Mouse (Mus musculus) left cerebral cortex, adult 8-10 months (tissue): ENCODE measurements around the gene Dcaf5. TPM values are rescaled to one million over a fixed set of nuclear protein-coding genes. Genes with fewer than 3 reads are reported as not detected.

ENCODE experiments used
- DNase-seq, 2 experiments: peaks; one replicate each; pipeline ENCODE4 v3.0.0; 2022; ENCODE audit warnings: low spot score in 2 of 2
- microRNA-seq, 2 experiments: library from miRNA; unstranded; fragments of <30 nt; microRNA quantifications; one replicate each; pipeline ENCODE4 v1.2.0; 2022
- total RNA-seq, 4 experiments: library from RNA; stranded (reverse); gene quantifications; 2 replicates each; pipeline ENCODE4 v1.2.4; 2022

Gene Dcaf5
- total RNA-seq, 4 experiments from 2014 or later = 70.0 to 76.7 (median 73.6) TPM

- DNase-seq = no peak
These were observed 146.7 kb downstream of the Dcaf5 start for GRCm38 (mm10) chr12:80289722-80290121.

DNA sequence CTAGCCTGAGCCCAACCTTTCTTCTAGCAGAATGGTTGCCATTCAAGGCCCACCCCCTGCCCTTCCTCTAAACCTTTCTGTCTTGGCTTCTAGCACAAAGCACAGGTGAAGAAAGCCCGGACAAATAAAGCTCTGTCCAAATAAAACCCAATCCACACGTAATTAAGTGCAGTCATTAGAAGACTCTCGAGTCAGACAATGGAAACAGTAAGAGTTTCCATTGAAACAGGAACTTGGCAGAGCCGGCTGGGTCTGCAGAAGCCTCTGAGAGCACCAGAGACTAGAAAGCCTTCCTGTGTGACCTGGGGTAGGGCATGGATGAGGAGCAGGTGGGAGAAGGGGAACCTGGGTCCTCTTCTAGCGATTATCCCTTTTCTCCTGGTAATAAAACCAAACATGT is 150.5 kb downstream of the Dcaf5 start:
- DNase-seq = no peak

Small RNA genes within 50 kb of the gene (microRNA-seq; reads per million reads assigned to microRNA genes)
- 612 to 627 reads per million in 2 experiments for gene Mir1843a

Other genes starting within 250 kb of the Dcaf5 start
- gene Actn1, start 176.2 kb downstream of the Dcaf5 start, total RNA-seq = 100 to 1,000 TPM in 1 of 4 experiments, 10 to 100 TPM in 3; 92.6 to 101 (median 98.8) TPM
- 10 to 100 TPM; 89.9 to 97.8 (median 94.5) TPM for gene Exd2, start 26.5 kb upstream of the Dcaf5 start, total RNA-seq
- gene Galnt16, start 81.7 kb upstream of the Dcaf5 start, total RNA-seq = 100 to 1,000 TPM in 1 of 4 experiments, 10 to 100 TPM in 3; 94.5 to 107 (median 97.9) TPM
- gene Slc39a9, start 207.3 kb upstream of the Dcaf5 start, total RNA-seq = 10 to 100 TPM; 34.7 to 40.3 (median 37.8) TPM
- 10 to 100 TPM; 24.8 to 52.7 (median 38.4) TPM for gene Erh, start 207.7 kb upstream of the Dcaf5 start, total RNA-seq